Mouse (Mus musculus): Measurements from ENCODE around the gene Lrrc55. TPM values are rescaled to one million over a fixed set of nuclear protein-coding genes. Genes with fewer than 3 reads are reported as not detected.

Gene Lrrc55
- polyA plus RNA-seq, 1 experiment from 2014 or later: 0.46 TPM

DNA sequence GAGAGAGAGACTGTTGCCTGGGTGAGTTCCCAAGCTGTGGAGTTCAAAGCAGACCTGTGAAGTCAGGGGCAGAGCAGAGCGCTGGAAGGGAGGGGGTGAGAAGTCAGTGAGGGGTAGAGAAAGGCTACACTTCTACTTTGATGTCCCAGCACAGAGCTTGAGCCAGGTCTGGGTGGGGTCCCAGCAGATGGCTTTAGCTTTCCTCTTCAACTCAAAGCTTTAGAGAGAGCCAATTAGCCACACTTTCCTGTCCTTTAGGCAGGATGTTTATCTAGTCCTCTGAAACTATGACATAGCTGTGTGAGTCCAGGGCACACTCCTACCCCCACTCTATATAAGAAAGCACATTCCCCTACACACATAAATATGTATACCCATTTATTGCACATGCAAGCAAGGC is 65.3 kb downstream of the Lrrc55 start:
- Histone ChIP-seq H3K9ac (replicated peaks) (no peak overlapping the region), H3K27me3 (peaks cover 13% of the 10 kb centered on the region), H3K9me3 (no peaks in the 10 kb centered on the region), H3K27ac (no peak overlapping the region), H3K4me2 (no peak overlapping the region), H3K36me3 (no peaks in the 10 kb centered on the region), H3K4me3 (replicated peaks) (no peak overlapping the region), H3K4me1 (replicated peaks) (no peaks in the 10 kb centered on the region)
- no peak for ATAC-seq (ENCODE audit: insufficient number of reproducible peaks, insufficient read depth, low FRiP score, low TSS enrichment, low read depth)
- 0% methylated on average over 1 of the region's 1 CpGs for WGBS

DNA sequence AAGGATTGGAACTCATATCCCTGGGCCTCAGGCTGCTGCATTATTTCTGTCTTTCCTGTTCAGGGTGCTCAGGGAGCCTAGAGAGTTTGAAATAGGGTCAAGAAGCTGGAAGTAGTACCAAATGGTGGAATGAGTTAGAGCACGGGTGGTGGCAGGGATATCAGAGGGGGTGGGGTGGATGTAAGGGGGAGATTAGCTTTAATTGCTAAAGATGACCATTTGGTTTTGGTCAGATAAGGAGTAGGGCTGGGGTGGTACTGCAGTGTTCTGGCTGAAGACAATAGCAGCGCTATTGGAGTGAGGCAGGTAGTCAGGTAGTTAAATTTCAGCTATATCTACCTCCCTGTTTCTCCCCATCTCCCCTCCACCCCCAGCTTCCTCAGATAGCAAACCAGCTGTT is 65.8 kb downstream of the Lrrc55 start:
- Histone ChIP-seq H3K27ac (no peak overlapping the region), H3K27me3 (peaks cover 8% of the 10 kb centered on the region; the same call in 1 of the 2 replicates), H3K36me3 (no peaks in the 10 kb centered on the region), H3K9ac (replicated peaks) (no peak overlapping the region), H3K4me1 (replicated peaks) (no peaks in the 10 kb centered on the region), H3K9me3 (no peaks in the 10 kb centered on the region), H3K4me3 (replicated peaks) (no peak overlapping the region), H3K4me2 (no peak overlapping the region)
- WGBS: 6% methylated on average over 2 of the region's 2 CpGs
- ATAC-seq (ENCODE audit: insufficient number of reproducible peaks, insufficient read depth, low FRiP score, low TSS enrichment, low read depth): no peak

GRCm38 (mm10) chr2:85129496-85129971 is 67.5 kb downstream of the Lrrc55 start:
- Histone ChIP-seq H3K9ac (replicated peaks) (no peak overlapping the region), H3K27ac (no peak overlapping the region), H3K4me1 (replicated peaks) (no peaks in the 10 kb centered on the region), H3K36me3 (no peaks in the 10 kb centered on the region), H3K27me3 (peaks cover 4% of the 10 kb centered on the region; the same call in 1 of the 2 replicates), H3K4me2 (no peak overlapping the region), H3K9me3 (no peaks in the 10 kb centered on the region), H3K4me3 (replicated peaks) (no peak overlapping the region)
- no peak for ATAC-seq (ENCODE audit: insufficient number of reproducible peaks, insufficient read depth, low FRiP score, low TSS enrichment, low read depth)
- WGBS: 60% methylated on average over 6 of the region's 6 CpGs

DNA sequence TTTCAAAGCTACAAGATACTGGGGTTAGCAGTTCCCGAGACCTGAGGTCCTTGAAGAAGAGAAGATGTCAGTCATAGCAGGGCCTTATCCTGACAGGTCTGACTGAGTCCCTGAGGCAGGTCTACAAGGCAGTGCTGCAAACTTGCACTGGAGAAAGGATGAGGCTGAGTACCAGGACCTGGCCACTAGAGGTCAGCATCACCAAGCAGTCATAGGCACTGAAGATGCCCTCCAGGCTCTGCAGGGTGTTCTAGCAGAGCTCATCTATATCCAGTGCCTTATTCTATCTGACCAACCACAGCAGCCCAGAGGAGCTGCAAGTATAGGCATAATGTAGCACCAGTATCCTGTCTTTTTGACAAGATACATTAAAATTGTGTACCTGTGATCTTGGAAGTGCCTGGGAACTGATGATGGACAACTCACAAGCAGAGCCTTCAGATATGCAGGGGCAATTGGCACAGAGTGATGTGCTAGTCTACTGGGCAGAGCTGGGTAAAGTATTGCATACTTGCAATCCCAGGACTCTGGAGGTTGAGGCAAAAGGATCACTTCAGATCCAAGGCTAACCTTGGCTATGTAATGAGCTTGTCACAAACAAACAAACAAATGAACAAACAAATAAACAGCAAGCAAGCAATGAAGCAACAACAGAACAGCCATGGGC is 73.0 kb downstream of the Lrrc55 start:
- peak; percentile 74; the same call in 1 of the 2 replicates for ATAC-seq (ENCODE audit: insufficient number of reproducible peaks, insufficient read depth, low FRiP score, low TSS enrichment, low read depth)
- H3K4me1 ChIP-seq (replicated peaks): no peaks in the 10 kb centered on the region
- H3K27ac ChIP-seq: no peak overlapping the region
- no peaks in the 10 kb centered on the region for H3K27me3 ChIP-seq
- no peak overlapping the region for H3K9ac ChIP-seq (replicated peaks)
- no peaks in the 10 kb centered on the region for H3K36me3 ChIP-seq
- H3K9me3 ChIP-seq: no peaks in the 10 kb centered on the region
- no peak overlapping the region for H3K4me3 ChIP-seq (replicated peaks)
- WGBS: 38% methylated on average over 1 of the region's 1 CpGs
- no peak overlapping the region for H3K4me2 ChIP-seq

DNA sequence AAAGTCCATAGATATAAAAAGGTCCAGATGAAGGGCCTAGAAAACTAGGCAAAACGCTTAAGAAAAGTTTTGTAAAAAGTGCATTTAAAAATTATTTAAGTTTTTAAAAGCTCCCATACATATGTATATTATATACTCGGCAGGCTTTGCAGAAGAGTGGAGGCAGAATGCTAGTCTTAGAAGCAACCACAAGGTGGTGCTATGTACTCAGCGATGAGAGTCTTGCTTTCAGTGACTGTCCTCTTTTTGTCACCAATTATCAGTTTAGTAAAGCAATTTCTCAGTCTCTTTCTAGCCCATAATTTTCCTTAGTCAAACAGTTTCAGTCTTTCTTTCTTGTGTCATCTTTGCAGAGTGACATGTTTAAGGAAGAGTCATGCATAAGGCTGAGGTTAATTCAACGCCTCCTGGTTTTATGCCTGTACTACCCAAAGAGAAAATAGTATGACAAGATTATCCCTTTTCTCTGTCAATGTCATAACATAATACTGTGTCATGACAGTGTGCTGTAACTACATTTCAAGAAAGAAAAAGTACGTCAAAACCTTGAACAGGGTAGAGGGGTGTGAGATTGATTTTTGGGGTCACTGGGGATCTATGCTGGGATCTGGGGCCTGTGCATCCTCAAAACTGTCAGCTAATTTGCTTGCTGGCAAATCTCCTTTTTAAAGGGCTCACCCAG is 73.7 kb downstream of the Lrrc55 start:
- ATAC-seq (ENCODE audit: insufficient number of reproducible peaks, insufficient read depth, low FRiP score, low TSS enrichment, low read depth): peak; percentile 24; the same call in 1 of the 2 replicates
- 28% methylated on average over 5 of the region's 5 CpGs for WGBS
- Histone ChIP-seq H3K4me3 (replicated peaks) (no peak overlapping the region), H3K9ac (replicated peaks) (no peak overlapping the region), H3K36me3 (no peaks in the 10 kb centered on the region), H3K27me3 (no peaks in the 10 kb centered on the region), H3K4me2 (no peak overlapping the region), H3K4me1 (replicated peaks) (no peaks in the 10 kb centered on the region), H3K27ac (no peak overlapping the region), H3K9me3 (no peaks in the 10 kb centered on the region)

Other genes with a start within 250 kb of the Lrrc55 start
- 0.51 TPM in 1 of 2 replicates, not detected in the other for gene Prg2, start 216.7 kb downstream of the Lrrc55 start, polyA plus RNA-seq (2016; fragmentation: Nextera tagmentation; extraction: Ambion mirVana)
- not detected in 2 replicates for gene Prg3, start 209.0 kb downstream of the Lrrc55 start, polyA plus RNA-seq (2016; fragmentation: Nextera tagmentation; extraction: Ambion mirVana)
- 330 and 336 TPM in 2 replicates for gene Ssrp1, start 160.0 kb downstream of the Lrrc55 start, polyA plus RNA-seq (2016; fragmentation: Nextera tagmentation; extraction: Ambion mirVana)
- gene P2rx3, start 159.7 kb downstream of the Lrrc55 start, polyA plus RNA-seq (2016; fragmentation: Nextera tagmentation; extraction: Ambion mirVana): 1.4 and 2.2 TPM in 2 replicates
- gene Tnks1bp1, start 149.2 kb downstream of the Lrrc55 start, polyA plus RNA-seq (2016; fragmentation: Nextera tagmentation; extraction: Ambion mirVana): 30.7 and 36.2 TPM in 2 replicates
- 39.0 and 39.1 TPM in 2 replicates for gene Aplnr, start 61.0 kb downstream of the Lrrc55 start, polyA plus RNA-seq (2016; fragmentation: Nextera tagmentation; extraction: Ambion mirVana)
- not detected in 2 replicates for gene Olfr987, start 142.1 kb upstream of the Lrrc55 start, polyA plus RNA-seq (2016; fragmentation: Nextera tagmentation; extraction: Ambion mirVana)
- gene Olfr988, start 166.0 kb upstream of the Lrrc55 start, polyA plus RNA-seq (2016; fragmentation: Nextera tagmentation; extraction: Ambion mirVana): not detected in 2 replicates
- gene Olfr992, start 212.3 kb upstream of the Lrrc55 start, polyA plus RNA-seq (2016; fragmentation: Nextera tagmentation; extraction: Ambion mirVana): not detected in 2 replicates
- not detected in 2 replicates for gene Olfr993, start 217.7 kb upstream of the Lrrc55 start, polyA plus RNA-seq (2016; fragmentation: Nextera tagmentation; extraction: Ambion mirVana)
- gene Olfr994, start 239.3 kb upstream of the Lrrc55 start, polyA plus RNA-seq (2016; fragmentation: Nextera tagmentation; extraction: Ambion mirVana): not detected in 2 replicates
- gene Olfr995, start 246.4 kb upstream of the Lrrc55 start, polyA plus RNA-seq (2016; fragmentation: Nextera tagmentation; extraction: Ambion mirVana): not detected in 2 replicates